Mouse (Mus musculus): Measurements from ENCODE around the gene Casq2. TPM values are rescaled to one million over a fixed set of nuclear protein-coding genes. Genes with fewer than 3 reads are reported as not detected.

Casq2 gene
- polyA plus RNA-seq, 2 experiments: 59.5 to 91.2 TPM

- no peak overlapping the region for H3K9ac ChIP-seq (ENCODE audit: low read depth, low read length, severe bottlenecking)
- H3K4me2 ChIP-seq (replicated peaks; ENCODE audit: low read depth, low read length, severe bottlenecking): no peak overlapping the region
- no peak overlapping the region for H3K4me3 ChIP-seq (replicated peaks; ENCODE audit: low read length)
- DNase-seq (ENCODE audit: low spot score) (no peak), ATAC-seq (ENCODE audit: low FRiP score, low read depth) (no peak)
- 57% methylated on average over 9 of the region's 9 CpGs for WGBS
- TF ChIP-seq POLR2A (IDR thresholded peaks at IDR 0.05; ENCODE audit: borderline replicate concordance, extremely low read depth, insufficient read depth, insufficient read length): no peak
- H3K36me3 ChIP-seq (ENCODE audit: control insufficient read depth, insufficient read depth, low read length): no peaks in the 10 kb centered on the region
- no peaks in the 10 kb centered on the region for H3K9me3 ChIP-seq (ENCODE audit: control insufficient read depth, low read length)
- no peaks in the 10 kb centered on the region for H3K4me1 ChIP-seq (ENCODE audit: control insufficient read depth, insufficient read depth, low read length)
- no peak overlapping the region for H3K27ac ChIP-seq (replicated peaks; ENCODE audit: low read depth, low read length)
- H3K27me3 ChIP-seq (ENCODE audit: control insufficient read depth, insufficient read depth, low read length): no peaks in the 10 kb centered on the region
Measured at GRCm38 (mm10) chr3:102103811-102104565, 17.8 kb downstream of the Casq2 start.

GRCm38 (mm10) chr3:102108201-102108600 is 22.0 kb downstream of the Casq2 start:
- no peaks in the 10 kb centered on the region for H3K36me3 ChIP-seq (ENCODE audit: control insufficient read depth, insufficient read depth, low read length)
- DNase-seq (ENCODE audit: low spot score) (no peak), ATAC-seq (ENCODE audit: low FRiP score, low read depth) (no peak)
- H3K27ac ChIP-seq (replicated peaks; ENCODE audit: low read depth, low read length): no peak overlapping the region
- no peak overlapping the region for H3K4me2 ChIP-seq (replicated peaks; ENCODE audit: low read depth, low read length, severe bottlenecking)
- H3K27me3 ChIP-seq (ENCODE audit: control insufficient read depth, insufficient read depth, low read length): no peaks in the 10 kb centered on the region
- no peak overlapping the region for H3K9ac ChIP-seq (ENCODE audit: low read depth, low read length, severe bottlenecking)
- no peaks in the 10 kb centered on the region for H3K9me3 ChIP-seq (ENCODE audit: control insufficient read depth, low read length)
- no peaks in the 10 kb centered on the region for H3K4me1 ChIP-seq (ENCODE audit: control insufficient read depth, insufficient read depth, low read length)
- no peak overlapping the region for H3K4me3 ChIP-seq (replicated peaks; ENCODE audit: low read length)
- 71% methylated on average over 3 of the region's 3 CpGs for WGBS
- no peak for TF ChIP-seq POLR2A (IDR thresholded peaks at IDR 0.05; ENCODE audit: borderline replicate concordance, extremely low read depth, insufficient read depth, insufficient read length)

- Histone ChIP-seq H3K4me2 (replicated peaks; ENCODE audit: low read depth, low read length, severe bottlenecking) (no peak overlapping the region), H3K4me1 (ENCODE audit: control insufficient read depth, insufficient read depth, low read length) (no peaks in the 10 kb centered on the region), H3K4me3 (replicated peaks; ENCODE audit: low read length) (no peak overlapping the region), H3K9me3 (ENCODE audit: control insufficient read depth, low read length) (no peaks in the 10 kb centered on the region), H3K36me3 (ENCODE audit: control insufficient read depth, insufficient read depth, low read length) (no peaks in the 10 kb centered on the region), H3K27me3 (ENCODE audit: control insufficient read depth, insufficient read depth, low read length) (no peaks in the 10 kb centered on the region), H3K27ac (replicated peaks; ENCODE audit: low read depth, low read length) (no peak overlapping the region), H3K9ac (ENCODE audit: low read depth, low read length, severe bottlenecking) (no peak overlapping the region)
- no peak for DNase-seq (ENCODE audit: low spot score)
- no peak for ATAC-seq (ENCODE audit: low FRiP score, low read depth)
- TF ChIP-seq POLR2A (IDR thresholded peaks at IDR 0.05; ENCODE audit: borderline replicate concordance, extremely low read depth, insufficient read depth, insufficient read length): no peak
- 83% methylated on average over 7 of the region's 7 CpGs for WGBS
Measured at GRCm38 (mm10) chr3:102111979-102112599, 25.9 kb downstream of the Casq2 start.

GRCm38 (mm10) chr3:102120947-102121346 is 34.7 kb downstream of the Casq2 start:
- Histone ChIP-seq H3K4me3 (replicated peaks; ENCODE audit: low read length) (no peak overlapping the region), H3K4me1 (ENCODE audit: control insufficient read depth, insufficient read depth, low read length) (no peaks in the 10 kb centered on the region), H3K9me3 (ENCODE audit: control insufficient read depth, low read length) (no peaks in the 10 kb centered on the region), H3K9ac (ENCODE audit: low read depth, low read length, severe bottlenecking) (no peak overlapping the region), H3K27me3 (ENCODE audit: control insufficient read depth, insufficient read depth, low read length) (no peaks in the 10 kb centered on the region), H3K27ac (replicated peaks; ENCODE audit: low read depth, low read length) (no peak overlapping the region), H3K4me2 (replicated peaks; ENCODE audit: low read depth, low read length, severe bottlenecking) (no peak overlapping the region), H3K36me3 (ENCODE audit: control insufficient read depth, insufficient read depth, low read length) (no peaks in the 10 kb centered on the region)
- no peak for DNase-seq (ENCODE audit: low spot score)
- no peak for ATAC-seq (ENCODE audit: low FRiP score, low read depth)
- no peak for TF ChIP-seq POLR2A (IDR thresholded peaks at IDR 0.05; ENCODE audit: borderline replicate concordance, extremely low read depth, insufficient read depth, insufficient read length)

- WGBS: 75% methylated on average over 7 of the region's 7 CpGs
- H3K27ac ChIP-seq (replicated peaks; ENCODE audit: low read depth, low read length): no peak overlapping the region
- TF ChIP-seq POLR2A (IDR thresholded peaks at IDR 0.05; ENCODE audit: borderline replicate concordance, extremely low read depth, insufficient read depth, insufficient read length): no peak
- ATAC-seq (ENCODE audit: low FRiP score, low read depth) (no peak), DNase-seq (ENCODE audit: low spot score) (no peak)
- no peaks in the 10 kb centered on the region for H3K4me1 ChIP-seq (ENCODE audit: control insufficient read depth, insufficient read depth, low read length)
- H3K27me3 ChIP-seq (ENCODE audit: control insufficient read depth, insufficient read depth, low read length): no peaks in the 10 kb centered on the region
- H3K9me3 ChIP-seq (ENCODE audit: control insufficient read depth, low read length): no peaks in the 10 kb centered on the region
- H3K4me2 ChIP-seq (replicated peaks; ENCODE audit: low read depth, low read length, severe bottlenecking): no peak overlapping the region
- no peaks in the 10 kb centered on the region for H3K36me3 ChIP-seq (ENCODE audit: control insufficient read depth, insufficient read depth, low read length)
- no peak overlapping the region for H3K9ac ChIP-seq (ENCODE audit: low read depth, low read length, severe bottlenecking)
- H3K4me3 ChIP-seq (replicated peaks; ENCODE audit: low read length): no peak overlapping the region
Measured at GRCm38 (mm10) chr3:102122046-102122445, 35.8 kb downstream of the Casq2 start.
